Mouse (Mus musculus) thymus, adult 2 months (tissue): Measurements from ENCODE around the gene Evl.

Experiments used
- CTCF ChIP-seq: fragments of 200-500 bp; IDR thresholded peaks from 2 replicates; pipeline ENCODE4 v1.5.1; 2012; ENCODE audit warnings: mild to moderate bottlenecking, control low read depth, low read length, moderate library complexity, borderline replicate concordance; ENCODE audit not compliant: control insufficient read depth, poor library complexity, insufficient read depth; ENCODE audit errors: extremely low read depth
- POLR2A ChIP-seq: fragments of 200-500 bp; IDR thresholded peaks from 2 replicates; pipeline ENCODE4 v1.6.1; 2012; ENCODE audit warnings: mild to moderate bottlenecking, low read length, control low read depth, moderate library complexity; ENCODE audit not compliant: control insufficient read depth, poor library complexity, insufficient read depth; ENCODE audit errors: extremely low read depth

GRCm38 (mm10) chr12:108690529-108690928 is 136.0 kb downstream of the Evl start:
- no peak for TF ChIP-seq CTCF
- TF ChIP-seq POLR2A: no peak
